Mouse (Mus musculus): ENCODE data around the gene Cyp2c39. TPM values are rescaled to one million over a fixed set of nuclear protein-coding genes. Genes with fewer than 3 reads are reported as not detected.

Cyp2c39 gene
- not detected in 2 replicates for polyA plus RNA-seq (2012; rRNA removed; ENCODE audit: low replicate concordance)

DNA sequence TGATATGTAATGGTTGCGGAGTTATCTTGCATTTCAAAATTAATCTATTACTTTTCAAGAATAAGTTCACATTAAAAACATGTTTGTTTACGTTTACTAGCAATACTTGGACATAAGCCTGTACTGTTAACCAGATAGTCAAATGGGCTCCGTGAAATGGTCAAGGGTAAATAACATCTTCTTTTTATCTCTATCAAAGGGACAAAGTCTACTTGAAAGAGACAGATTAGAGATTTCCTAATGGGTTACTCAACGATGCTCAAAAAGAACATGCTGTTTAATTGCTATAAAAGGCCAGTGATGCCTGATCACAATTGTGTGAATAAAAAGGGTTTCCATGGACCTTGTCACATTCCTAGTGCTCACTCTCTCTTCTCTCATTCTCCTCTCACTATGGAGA, at the start of gene Cyp2c39:
Gene Cyp2c39 (plus strand): TSS at position 329 of the 400 bp plus-strand sequence.

DNA sequence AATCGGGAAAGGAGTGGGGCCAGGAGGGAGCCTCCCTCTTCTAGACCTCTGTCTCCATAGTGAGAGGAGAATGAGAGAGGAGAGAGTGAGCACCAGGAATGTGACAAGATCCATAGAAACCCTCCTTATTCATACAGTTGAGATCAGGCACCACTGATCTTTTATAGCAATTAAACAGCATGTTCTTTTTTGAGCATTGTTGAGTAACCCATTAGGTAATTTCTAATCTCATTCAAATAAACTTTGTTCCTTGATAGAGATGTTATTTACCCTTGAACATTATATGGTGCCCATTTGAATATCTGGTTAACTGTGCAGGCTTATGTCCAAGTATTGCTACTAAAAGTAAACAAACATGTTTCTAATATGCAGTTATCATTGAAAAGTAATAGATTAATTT, 47.7 kb upstream of the Cyp2c39 start, which contains the start of gene Cyp2c38:
Gene Cyp2c38 (minus strand): TSS at position 135 of the 400 bp plus-strand sequence.

Other genes starting within 250 kb of the Cyp2c39 start
- gene Cyp2c29, start 241.5 kb upstream of the Cyp2c39 start, polyA plus RNA-seq (2012; rRNA removed; ENCODE audit: low replicate concordance): 3.1 TPM in 1 of 2 replicates, not detected in the other
- 0.04 TPM in 1 of 2 replicates, not detected in the other for gene Cyp2c38, start 47.8 kb upstream of the Cyp2c39 start, polyA plus RNA-seq (2012; rRNA removed; ENCODE audit: low replicate concordance)
- gene Cyp2c67, start 138.2 kb downstream of the Cyp2c39 start, polyA plus RNA-seq (2012; rRNA removed; ENCODE audit: low replicate concordance): 0.24 TPM in 1 of 2 replicates, not detected in the other
- 0.31 TPM in 1 of 2 replicates, not detected in the other for gene Cyp2c68, start 230.2 kb downstream of the Cyp2c39 start, polyA plus RNA-seq (2012; rRNA removed; ENCODE audit: low replicate concordance)

Data from mammary gland, adult 2 months (tissue).